In the genomic region with DNA sequence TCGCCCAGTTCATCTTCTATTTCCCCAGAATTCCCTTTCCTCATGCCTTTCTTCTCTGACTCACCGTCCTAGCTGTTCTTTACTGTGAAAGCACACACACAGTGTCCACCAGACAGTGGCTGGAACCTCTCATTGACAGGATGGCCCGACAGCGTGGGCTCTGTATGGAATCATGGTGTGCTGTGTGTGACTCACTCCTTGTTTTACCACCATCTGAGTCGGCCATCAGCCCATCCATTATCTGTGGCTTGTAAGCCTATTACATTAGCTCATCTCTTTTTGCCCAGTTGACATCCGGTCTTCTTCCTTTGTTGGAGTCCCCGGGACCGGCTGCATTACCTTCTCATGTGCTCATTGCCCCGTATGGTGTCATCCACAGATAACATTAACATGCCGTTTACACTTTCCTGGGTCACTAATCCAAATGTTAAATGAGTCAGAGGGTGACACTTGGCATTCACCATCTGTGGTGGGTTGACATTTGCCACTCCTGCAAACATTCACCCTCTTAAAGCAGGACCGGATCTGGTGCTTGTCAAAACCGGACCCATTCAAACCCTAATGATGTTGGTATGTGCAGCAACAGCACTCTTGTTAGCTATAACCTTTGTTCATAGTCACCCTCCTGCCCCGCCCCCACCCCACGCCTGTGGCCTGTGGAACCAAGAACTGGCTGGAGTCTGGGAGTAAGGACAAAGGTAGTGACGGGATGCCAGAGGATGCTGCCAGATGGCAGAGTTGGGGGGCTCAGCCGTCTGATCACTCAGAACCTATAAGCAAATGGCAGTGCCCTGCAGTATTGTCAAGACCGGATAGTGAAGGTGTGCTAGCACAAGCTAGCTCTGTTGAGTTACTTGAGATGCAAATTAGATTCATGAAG, we compare ENCODE assay signal across 20 mouse cellular contexts.
A peak's percentile ranks its signal among the peaks of the same experiment; 100 is the strongest.
DNase-seq lines count a peak whose midpoint lies in the region; ATAC-seq and TF ChIP-seq lines count a peak whose summit lies in the region.
"Had no signal": no experiment of that assay in that cellular context is flagged by ENCODE, and none has a peak within 500 bp of the region (broad histone marks: within the 10 kb centered on the region; RNA-seq: fewer than 3 reads in every experiment).

No protein-coding gene starts in this region.

- ATAC-seq in forebrain, embryonic 16.5 days, result 0 out of 2 replicates have a peak, but pooled peaks have one; percentile 23
- ATAC-seq in lung, postnatal 0 days, result peak; percentile 47
- 0 out of 2 replicates have a peak, but pooled peaks have one; percentile 12 for ATAC-seq in intestine, embryonic 15.5 days
- ATAC-seq in liver, embryonic 12.5 days, result no peak

- peaks cover 6% of the 10 kb centered on the region; the same call in 1 of the 2 replicates for H3K4me1 ChIP-seq in forebrain, embryonic 16.5 days (replicated peaks; ENCODE audit: control insufficient read depth, insufficient read depth, low read length)
- H3K4me1 ChIP-seq in forebrain, embryonic 10.5 days, result peaks cover 10% of the 10 kb centered on the region
- no peaks in the 10 kb centered on the region for H3K4me1 ChIP-seq in lung, postnatal 0 days (ENCODE audit: insufficient read depth, low read depth, low read length)
- H3K4me1 ChIP-seq in intestine, embryonic 15.5 days (replicated peaks), result no peaks in the 10 kb centered on the region
- H3K4me1 ChIP-seq in liver, embryonic 12.5 days, result no peaks in the 10 kb centered on the region
- H3K4me1 ChIP-seq: stomach, embryonic 15.5 days had no signal

- TF ChIP-seq EP300 in lung, postnatal 0 days (IDR thresholded peaks at IDR 0.05), result no peak

- no peaks in the 10 kb centered on the region for H3K9me3 ChIP-seq in forebrain, embryonic 16.5 days (ENCODE audit: control insufficient read depth, low read length)
- no peaks in the 10 kb centered on the region for H3K9me3 ChIP-seq in forebrain, embryonic 10.5 days
- H3K9me3 ChIP-seq in lung, postnatal 0 days (ENCODE audit: low read length), result no peaks in the 10 kb centered on the region
- H3K9me3 ChIP-seq in intestine, embryonic 15.5 days, result no peaks in the 10 kb centered on the region
- H3K9me3 ChIP-seq in liver, embryonic 12.5 days (replicated peaks), result no peaks in the 10 kb centered on the region
- H3K9me3 ChIP-seq: heart, embryonic 13.5 days; neural tube, embryonic 13.5 days; stomach, embryonic 15.5 days had no signal

- no peaks in the 10 kb centered on the region for H3K36me3 ChIP-seq in forebrain, embryonic 16.5 days (ENCODE audit: control insufficient read depth, insufficient read depth)
- no peaks in the 10 kb centered on the region for H3K36me3 ChIP-seq in forebrain, embryonic 10.5 days (replicated peaks)
- H3K36me3 ChIP-seq in lung, postnatal 0 days (ENCODE audit: insufficient read depth, low read length), result no peaks in the 10 kb centered on the region
- no peaks in the 10 kb centered on the region for H3K36me3 ChIP-seq in intestine, embryonic 15.5 days
- no peaks in the 10 kb centered on the region for H3K36me3 ChIP-seq in liver, embryonic 12.5 days
- H3K36me3 ChIP-seq: heart, embryonic 13.5 days; neural tube, embryonic 13.5 days; stomach, embryonic 15.5 days had no signal

- no peaks in the 10 kb centered on the region for H3K27me3 ChIP-seq in forebrain, embryonic 16.5 days (replicated peaks; ENCODE audit: control insufficient read depth, insufficient read depth, low read length)
- no peaks in the 10 kb centered on the region for H3K27me3 ChIP-seq in forebrain, embryonic 10.5 days (ENCODE audit: poor library complexity, severe bottlenecking)
- no peaks in the 10 kb centered on the region for H3K27me3 ChIP-seq in lung, postnatal 0 days (replicated peaks; ENCODE audit: insufficient read depth, low read length)
- H3K27me3 ChIP-seq in intestine, embryonic 15.5 days (replicated peaks), result no peaks in the 10 kb centered on the region
- H3K27me3 ChIP-seq in liver, embryonic 12.5 days (replicated peaks), result 0 out of 2 replicates have a peak, but pooled peaks cover 10% of the 10 kb centered on the region
- H3K27me3 ChIP-seq: heart, embryonic 13.5 days; neural tube, embryonic 13.5 days; stomach, embryonic 15.5 days had no signal

- no peak for DNase-seq in forebrain, embryonic 10.5 days (ENCODE audit: extremely low spot score, low spot score)
- DNase-seq in lung, postnatal 0 days (ENCODE audit: low spot score), result peak; percentile 27
- DNase-seq in lung, postnatal 4 days, result no peak
- peak; percentile 95 for DNase-seq in MN1 (ENCODE audit: low spot score)
- no peak for DNase-seq in liver
- DNase-seq: cerebellum, postnatal 36 days; gastrocnemius, postnatal 36 days; kidney, postnatal 10 days; lung, postnatal 14 days; thymus, postnatal 25 days had no signal

- no peak overlapping the region for H3K4me2 ChIP-seq in forebrain, embryonic 16.5 days (ENCODE audit: low read length)
- H3K4me2 ChIP-seq in lung, postnatal 0 days (replicated peaks; ENCODE audit: low read depth, low read length), result no peak overlapping the region
- H3K4me2 ChIP-seq in intestine, embryonic 15.5 days (replicated peaks), result no peak overlapping the region
- no peak overlapping the region for H3K4me2 ChIP-seq in liver, embryonic 12.5 days
- H3K4me2 ChIP-seq: heart, embryonic 13.5 days; neural tube, embryonic 13.5 days; stomach, embryonic 15.5 days had no signal

- no peak overlapping the region for H3K27ac ChIP-seq in forebrain, embryonic 16.5 days (ENCODE audit: low read length)
- no peak overlapping the region for H3K27ac ChIP-seq in forebrain, embryonic 10.5 days
- H3K27ac ChIP-seq in lung, postnatal 0 days (ENCODE audit: low read length), result no peak overlapping the region
- H3K27ac ChIP-seq in intestine, embryonic 15.5 days, result no peak overlapping the region
- H3K27ac ChIP-seq in liver, embryonic 12.5 days, result no peak overlapping the region
- H3K27ac ChIP-seq: heart, embryonic 13.5 days; layer of hippocampus, adult 2 months; left cerebral cortex, adult 2 months; liver, embryonic 14.5 days; neural tube, embryonic 13.5 days; stomach, embryonic 15.5 days had no signal

- H3K9ac ChIP-seq in forebrain, embryonic 16.5 days (replicated peaks; ENCODE audit: low read depth, low read length), result no peak overlapping the region
- H3K9ac ChIP-seq in lung, postnatal 0 days (replicated peaks; ENCODE audit: low read depth), result no peak overlapping the region
- H3K9ac ChIP-seq in intestine, embryonic 15.5 days, result no peak overlapping the region
- no peak overlapping the region for H3K9ac ChIP-seq in liver, embryonic 12.5 days
- H3K9ac ChIP-seq: heart, embryonic 13.5 days; liver, embryonic 14.5 days; neural tube, embryonic 13.5 days; stomach, embryonic 15.5 days had no signal

- 64% methylated on average over 17 of the region's 17 CpGs for WGBS in forebrain, embryonic 16.5 days
- WGBS in forebrain, embryonic 10.5 days, result 81% methylated on average over 17 of the region's 17 CpGs
- 52% methylated on average over 17 of the region's 17 CpGs for WGBS in lung, postnatal 0 days
- 50% methylated on average over 17 of the region's 17 CpGs for WGBS in intestine, embryonic 15.5 days
- 42% methylated on average over 17 of the region's 17 CpGs for WGBS in liver, embryonic 12.5 days (ENCODE audit: insufficient replicate concordance)

- TF ChIP-seq CTCF in lung, postnatal 0 days (IDR thresholded peaks at IDR 0.05), result no peak

- H3K4me3 ChIP-seq in forebrain, embryonic 16.5 days (replicated peaks; ENCODE audit: low read length), result no peak overlapping the region
- H3K4me3 ChIP-seq in forebrain, embryonic 10.5 days, result no peak overlapping the region
- H3K4me3 ChIP-seq in lung, postnatal 0 days (ENCODE audit: low read depth, low read length), result no peak overlapping the region
- H3K4me3 ChIP-seq in intestine, embryonic 15.5 days (replicated peaks), result no peak overlapping the region
- no peak overlapping the region for H3K4me3 ChIP-seq in liver, embryonic 12.5 days
- H3K4me3 ChIP-seq: erythroblast, embryonic 14.5 days; heart, embryonic 13.5 days; layer of hippocampus, adult 2 months; left cerebral cortex, adult 2 months; neural tube, embryonic 13.5 days; stomach, embryonic 15.5 days had no signal

Comparison
In these comparisons a context has a peak if more than half of its experiments do, and no peak if none do; other contexts are left out.
1. DNase-seq: peak in lung, postnatal 0 days (single experiment) and MN1 (single experiment); none in forebrain, embryonic 10.5 days (single experiment), lung, postnatal 4 days (0 of 2) and liver (single experiment).